Mouse (Mus musculus) midbrain, embryonic 13.5 days (tissue): ENCODE results near the gene Cntnap2. TPM values are rescaled to one million over a fixed set of nuclear protein-coding genes. Genes with fewer than 3 reads are reported as not detected.
"Not testable (repeated sequence)": the region's sequence is repeated elsewhere in the genome, so short reads cannot be mapped to it uniquely, and the experiment has no call there.

Experiments
- ATAC-seq: fragments of 200-750 bp; cut with Nextera tagmentation; 2 replicates; pipeline ENCODE4 v1.8.0; 2017; ENCODE audit warnings: mild to moderate bottlenecking, moderate TSS enrichment, moderate library complexity
- H3K27ac ChIP-seq: fragments of 300-500 bp; sonication (generic); 2 replicates; pipeline ENCODE4 v1.5.1; 2015; ENCODE audit warnings: inconsistent platforms, mild to moderate bottlenecking, moderate library complexity
- H3K27me3 ChIP-seq: fragments of 300-500 bp; sonication (generic); 2 replicates; pipeline ENCODE4 v1.6.1; 2015; ENCODE audit warnings: mild to moderate bottlenecking, inconsistent platforms
- H3K36me3 ChIP-seq: fragments of 300-500 bp; sonication (generic); 2 replicates; pipeline ENCODE4 v1.6.1; 2015; ENCODE audit warnings: mild to moderate bottlenecking, inconsistent platforms
- H3K4me1 ChIP-seq: fragments of 300-500 bp; sonication (generic); replicated peaks from 2 replicates; pipeline ENCODE4 v1.6.1; 2015; ENCODE audit warnings: inconsistent platforms
- H3K4me2 ChIP-seq: fragments of 300-500 bp; sonication (generic); replicated peaks from 2 replicates; pipeline ENCODE4 v1.6.1; 2015; ENCODE audit warnings: moderate library complexity, mild to moderate bottlenecking, inconsistent platforms
- H3K4me3 ChIP-seq: fragments of 300-500 bp; sonication (generic); replicated peaks from 2 replicates; pipeline ENCODE4 v1.5.1; 2015; ENCODE audit warnings: mild to moderate bottlenecking, inconsistent platforms
- H3K9ac ChIP-seq: fragments of 300-500 bp; sonication (generic); replicated peaks from 2 replicates; pipeline ENCODE4 v1.6.1; 2015; ENCODE audit warnings: mild to moderate bottlenecking, inconsistent platforms
- H3K9me3 ChIP-seq: fragments of 300-500 bp; sonication (generic); 2 replicates; pipeline ENCODE4 v1.6.1; 2016; ENCODE audit warnings: mild to moderate bottlenecking, inconsistent platforms
- WGBS: fragments of 180-500 bp; shearing (Covaris S2); methylation state at CpG from one replicate; pipeline ENCODE4 v1.1.7; 2015; 5-methylcytosine and 5-hydroxymethylcytosine counted together
- polyA plus RNA-seq: library from polyadenylated mRNA; unstranded; fragments of >200 nt; fragmentation: Nextera tagmentation; extraction: Ambion mirVana; gene quantifications from 2 replicates; pipeline ENCODE4 v1.2.1, GENCODE M21; 2015

Gene Cntnap2
- polyA plus RNA-seq, 1 experiment from 2014 or later: 72.9 TPM

DNA sequence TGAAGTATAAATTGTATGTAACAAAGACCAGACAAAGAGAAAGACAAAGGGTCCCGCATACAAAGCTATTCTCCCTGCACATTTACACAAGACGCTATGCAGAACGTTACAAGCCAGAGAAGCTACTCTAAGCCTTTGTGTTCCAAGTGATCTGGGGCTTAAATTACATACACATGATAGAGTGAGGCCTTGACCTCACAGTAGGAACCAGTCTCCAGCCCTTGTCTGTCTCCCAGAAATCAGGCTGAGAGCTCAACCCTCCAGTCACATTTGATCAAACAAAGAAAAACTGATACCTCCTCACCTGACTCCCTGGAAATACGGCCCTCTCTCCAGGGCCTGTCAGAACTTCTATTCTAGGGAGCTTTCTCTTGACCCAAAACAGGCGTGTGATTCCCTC lies 2122.2 kb downstream of the Cntnap2 start:
- WGBS: 50% methylated on average over 5 of the region's 5 CpGs
- not testable (repeated sequence) for H3K4me1 ChIP-seq, H3K9ac ChIP-seq, H3K4me3 ChIP-seq, H3K27me3 ChIP-seq, H3K36me3 ChIP-seq, H3K4me2 ChIP-seq, H3K9me3 ChIP-seq, H3K27ac ChIP-seq, ATAC-seq

GRCm38 (mm10) chr6:47182252-47182651 lies 2123.1 kb downstream of the Cntnap2 start:
- H3K9me3 ChIP-seq: no peaks in the 10 kb centered on the region
- no peak overlapping the region for H3K4me2 ChIP-seq
- H3K27ac ChIP-seq: no peak overlapping the region
- H3K9ac ChIP-seq: no peak overlapping the region
- no peaks in the 10 kb centered on the region for H3K4me1 ChIP-seq
- no peak for ATAC-seq
- no peaks in the 10 kb centered on the region for H3K27me3 ChIP-seq
- no peak overlapping the region for H3K4me3 ChIP-seq
- 83% methylated on average over 2 of the region's 2 CpGs for WGBS
- no peaks in the 10 kb centered on the region for H3K36me3 ChIP-seq

DNA sequence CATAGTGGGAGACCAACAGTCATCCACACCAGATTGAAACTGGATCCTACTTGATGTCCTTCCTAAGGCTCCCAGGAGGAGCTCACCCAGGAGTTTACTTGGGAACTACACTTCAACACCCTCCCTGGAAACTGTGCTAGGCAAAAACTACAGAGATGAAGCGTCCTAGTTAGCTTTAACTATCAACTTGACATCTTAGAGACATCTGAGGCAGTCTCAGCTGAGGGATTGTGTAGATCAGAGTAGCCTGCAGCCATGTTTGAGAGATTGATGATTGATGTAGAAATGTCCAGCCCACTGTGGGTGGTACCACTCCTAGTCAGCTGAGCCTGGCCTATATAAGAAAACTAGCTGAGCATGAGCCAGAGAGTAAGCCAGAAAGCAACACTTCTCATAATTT lies 2123.6 kb downstream of the Cntnap2 start:
- WGBS: 79% methylated on average over 1 of the region's 1 CpGs

DNA sequence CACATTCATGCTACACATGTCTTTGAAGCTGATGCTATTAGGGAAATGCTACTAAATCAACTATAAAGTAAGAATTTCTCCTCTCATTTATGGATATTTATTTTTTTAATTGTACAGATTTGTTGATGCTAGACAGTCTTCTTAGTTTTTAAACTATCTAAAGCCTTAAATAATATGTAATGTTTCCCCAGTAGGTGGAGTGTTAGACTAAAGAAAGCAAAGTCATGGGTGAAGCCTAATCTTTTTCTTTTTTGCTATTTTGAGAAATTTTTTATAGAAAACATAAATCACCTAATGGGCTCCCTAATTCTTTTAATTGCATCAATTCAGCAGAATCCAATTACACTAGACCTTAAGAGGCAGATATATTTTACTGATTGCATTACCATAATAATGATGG lies 2124.7 kb downstream of the Cntnap2 start:
- not testable (repeated sequence) for H3K9ac ChIP-seq, ATAC-seq, H3K9me3 ChIP-seq, H3K27me3 ChIP-seq, H3K4me2 ChIP-seq, H3K27ac ChIP-seq, H3K4me1 ChIP-seq, H3K4me3 ChIP-seq, H3K36me3 ChIP-seq

More for the DNA sequence above, 2123.6 kb downstream of the Cntnap2 start:
- no peaks in the 10 kb centered on the region for H3K36me3 ChIP-seq
- H3K4me3 ChIP-seq: no peak overlapping the region
- no peak for ATAC-seq
- no peaks in the 10 kb centered on the region for H3K27me3 ChIP-seq
- H3K27ac ChIP-seq: no peak overlapping the region
- no peaks in the 10 kb centered on the region for H3K9me3 ChIP-seq
- no peak overlapping the region for H3K9ac ChIP-seq
- no peak overlapping the region for H3K4me2 ChIP-seq
- H3K4me1 ChIP-seq: no peaks in the 10 kb centered on the region

DNA sequence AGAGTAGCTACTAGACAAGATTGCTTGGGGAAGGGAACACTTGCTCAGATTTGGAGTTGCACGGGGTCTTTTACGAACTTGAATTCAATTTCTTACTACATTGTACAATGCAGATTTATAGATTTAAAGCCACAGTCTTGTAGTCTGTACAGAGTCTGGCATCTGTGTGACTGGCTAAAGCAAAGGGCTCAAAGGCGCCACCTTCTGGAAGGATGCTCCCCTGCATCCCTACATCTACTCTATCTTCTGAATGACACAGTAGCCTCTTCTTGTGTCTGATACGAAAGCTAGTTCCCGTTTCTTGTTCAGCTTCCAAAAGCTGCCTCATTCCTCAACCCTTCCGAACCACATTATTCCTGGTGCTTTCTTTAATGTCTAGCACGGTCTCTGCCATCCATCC lies 2129.0 kb downstream of the Cntnap2 start:
- ATAC-seq: no peak
- Histone ChIP-seq H3K4me2 (no peak overlapping the region), H3K9me3 (no peaks in the 10 kb centered on the region), H3K36me3 (no peaks in the 10 kb centered on the region), H3K4me1 (peaks cover 9% of the 10 kb centered on the region; the same call in 1 of the 2 replicates), H3K4me3 (no peak overlapping the region), H3K9ac (no peak overlapping the region), H3K27ac (no peak overlapping the region), H3K27me3 (no peaks in the 10 kb centered on the region; the same call in 1 of the 2 replicates)
- WGBS: 67% methylated on average over 7 of the region's 7 CpGs

DNA sequence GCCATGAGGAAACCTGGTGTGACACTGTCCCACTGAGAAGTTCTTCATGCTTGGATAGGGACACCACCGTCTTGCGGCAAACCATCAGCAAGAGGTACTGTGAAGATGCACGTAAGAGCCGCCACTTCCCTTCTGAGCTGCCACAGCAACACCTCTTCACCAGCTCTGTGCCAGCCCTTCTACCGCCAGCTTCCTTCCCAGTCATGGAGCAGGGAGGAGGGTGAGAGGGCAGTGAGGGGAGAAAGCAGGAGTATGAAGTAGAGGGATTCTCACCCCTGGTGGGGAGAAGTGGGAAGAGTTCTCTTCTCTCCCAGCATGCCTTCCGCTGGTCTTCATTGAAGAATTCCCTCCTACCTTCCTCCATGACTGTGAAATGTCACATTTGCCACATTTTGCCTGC lies 2129.4 kb downstream of the Cntnap2 start:
- not testable (repeated sequence) for H3K4me1 ChIP-seq, H3K9ac ChIP-seq, ATAC-seq, H3K27me3 ChIP-seq, H3K9me3 ChIP-seq, H3K4me3 ChIP-seq, H3K36me3 ChIP-seq, H3K4me2 ChIP-seq, H3K27ac ChIP-seq
- WGBS: 91% methylated on average over 6 of the region's 6 CpGs

- no peaks in the 10 kb centered on the region for H3K36me3 ChIP-seq
These were observed 2131.1 kb downstream of the Cntnap2 start for GRCm38 (mm10) chr6:47190282-47190681.

DNA sequence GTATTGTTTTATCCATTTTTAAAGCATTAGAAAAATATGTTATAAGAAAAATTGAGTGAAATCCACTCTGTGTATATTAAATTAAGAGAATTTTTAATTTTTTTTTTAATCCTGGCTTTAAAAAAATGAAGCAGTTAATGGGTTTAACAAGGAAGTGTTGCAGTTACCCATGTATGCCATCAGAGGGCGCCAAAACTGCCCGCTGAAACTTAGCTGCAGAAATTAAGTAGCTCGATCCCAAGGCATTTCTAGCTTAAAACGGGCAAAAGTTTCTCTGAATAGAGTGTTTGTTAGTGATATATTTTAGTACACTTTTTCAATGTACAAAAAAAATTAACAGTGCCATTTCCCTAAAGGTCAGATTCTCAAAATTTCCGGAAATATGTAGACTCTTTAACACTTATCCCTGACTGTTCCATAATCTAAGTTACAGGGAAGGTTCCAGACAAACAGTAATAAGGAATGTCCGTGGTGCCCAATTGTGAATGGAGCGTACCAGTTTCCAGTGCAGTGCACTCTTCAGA lies 2132.2 kb downstream of the Cntnap2 start:
- H3K4me2 ChIP-seq: no peak overlapping the region
- H3K27ac ChIP-seq: no peak overlapping the region
- peaks cover 9% of the 10 kb centered on the region; the same call in 1 of the 2 replicates for H3K4me1 ChIP-seq
- no peaks in the 10 kb centered on the region for H3K9me3 ChIP-seq
- ATAC-seq: no peak
- H3K9ac ChIP-seq: no peak overlapping the region
- H3K27me3 ChIP-seq: no peaks in the 10 kb centered on the region; the same call in 1 of the 2 replicates
- no peak overlapping the region for H3K4me3 ChIP-seq
- WGBS: 17% methylated on average over 7 of the region's 7 CpGs
- H3K36me3 ChIP-seq: no peaks in the 10 kb centered on the region

More at GRCm38 (mm10) chr6:47190282-47190681, 2131.1 kb downstream of the Cntnap2 start:
- Histone ChIP-seq H3K9me3 (no peaks in the 10 kb centered on the region), H3K4me1 (peaks cover 9% of the 10 kb centered on the region; the same call in 1 of the 2 replicates), H3K4me3 (no peak overlapping the region), H3K9ac (no peak overlapping the region), H3K27ac (no peak overlapping the region), H3K4me2 (no peak overlapping the region), H3K27me3 (no peaks in the 10 kb centered on the region; the same call in 1 of the 2 replicates)
- WGBS: 76% methylated on average over 7 of the region's 7 CpGs
- ATAC-seq: no peak

DNA sequence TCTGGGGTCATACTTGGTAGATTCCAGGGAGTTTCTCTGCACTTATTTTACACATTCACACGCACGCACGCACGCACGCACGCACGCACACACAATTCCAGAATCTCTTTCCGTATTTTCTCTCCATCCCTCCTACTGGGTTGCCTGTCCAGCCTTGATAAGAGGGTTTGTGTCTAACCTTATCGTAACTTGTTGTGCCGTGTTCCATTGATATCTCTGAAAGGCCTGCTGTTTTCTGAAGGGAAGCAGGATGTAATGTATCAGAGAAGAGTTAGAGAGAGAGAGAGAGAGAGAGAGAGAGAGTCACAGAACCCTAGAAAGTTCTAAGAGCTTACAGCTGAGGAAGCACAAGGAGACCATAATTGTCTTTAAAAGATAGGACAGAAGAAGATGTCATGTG lies 2132.8 kb downstream of the Cntnap2 start:
- no peak for ATAC-seq
- H3K4me2 ChIP-seq: no peak overlapping the region
- H3K36me3 ChIP-seq: no peaks in the 10 kb centered on the region
- no peak overlapping the region for H3K4me3 ChIP-seq
- no peaks in the 10 kb centered on the region; the same call in 1 of the 2 replicates for H3K27me3 ChIP-seq
- H3K9ac ChIP-seq: no peak overlapping the region
- H3K4me1 ChIP-seq: peaks cover 10% of the 10 kb centered on the region; the same call in 1 of the 2 replicates
- no peaks in the 10 kb centered on the region for H3K9me3 ChIP-seq
- H3K27ac ChIP-seq: no peak overlapping the region
- 81% methylated on average over 10 of the region's 10 CpGs for WGBS

DNA sequence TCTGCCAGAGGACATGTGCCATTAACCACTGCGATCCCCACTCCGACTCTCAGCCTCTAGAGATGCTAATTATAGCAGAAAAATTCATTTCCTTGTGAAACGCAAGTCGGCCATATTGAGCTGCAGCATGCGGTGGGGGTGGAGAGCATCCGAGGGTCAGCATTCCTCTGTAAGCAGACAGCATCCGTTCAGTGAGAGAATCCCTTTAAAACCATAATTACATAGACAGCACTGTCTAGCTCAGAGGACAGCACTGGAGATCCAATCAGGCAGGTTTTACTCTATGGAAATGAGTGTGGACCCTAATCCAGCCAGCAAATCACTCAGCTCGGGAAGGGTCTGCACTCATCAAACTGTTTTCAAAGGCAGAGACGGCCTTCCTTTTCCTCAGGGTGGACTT lies 2133.3 kb downstream of the Cntnap2 start:
- Histone ChIP-seq H3K36me3 (no peaks in the 10 kb centered on the region), H3K27ac (no peak overlapping the region), H3K9ac (no peak overlapping the region), H3K4me2 (no peak overlapping the region), H3K27me3 (no peaks in the 10 kb centered on the region; the same call in 1 of the 2 replicates), H3K4me1 (peaks cover 16% of the 10 kb centered on the region), H3K4me3 (no peak overlapping the region), H3K9me3 (no peaks in the 10 kb centered on the region)
- 56% methylated on average over 9 of the region's 9 CpGs for WGBS
- ATAC-seq: peak; percentile 59

DNA sequence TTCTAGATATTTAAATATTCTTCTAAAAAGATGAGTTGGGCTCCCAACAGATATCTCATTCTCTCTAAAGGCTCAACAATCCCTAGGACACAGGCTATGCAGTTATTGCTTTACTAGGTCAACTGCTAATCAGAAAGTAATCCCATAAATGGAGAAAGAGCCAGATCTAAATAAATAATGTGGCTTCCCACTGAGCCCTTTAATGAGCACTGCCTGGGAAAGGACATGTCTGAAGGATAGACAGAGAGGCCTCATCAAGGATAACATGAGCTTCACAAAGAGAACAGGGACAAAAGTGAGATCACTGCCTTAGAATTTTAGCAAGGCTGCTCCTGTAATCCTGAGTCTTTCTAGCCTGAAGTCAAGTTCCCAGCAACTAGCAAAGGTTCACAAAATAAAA lies 2138.4 kb downstream of the Cntnap2 start:
- 0 out of 2 replicates have a peak, but pooled peaks have one; percentile 50 for ATAC-seq
- Histone ChIP-seq H3K27ac (no peak overlapping the region), H3K9me3 (no peaks in the 10 kb centered on the region), H3K4me2 (no peak overlapping the region), H3K36me3 (no peaks in the 10 kb centered on the region), H3K4me3 (no peak overlapping the region), H3K9ac (no peak overlapping the region), H3K4me1 (peaks cover 13% of the 10 kb centered on the region), H3K27me3 (no peaks in the 10 kb centered on the region)

- H3K4me1 ChIP-seq: peaks cover 12% of the 10 kb centered on the region
- no peak overlapping the region for H3K4me2 ChIP-seq
- no peaks in the 10 kb centered on the region for H3K36me3 ChIP-seq
- no peak for ATAC-seq
- no peak overlapping the region for H3K27ac ChIP-seq
- no peaks in the 10 kb centered on the region for H3K27me3 ChIP-seq
- H3K9me3 ChIP-seq: no peaks in the 10 kb centered on the region
- H3K9ac ChIP-seq: no peak overlapping the region
- no peak overlapping the region for H3K4me3 ChIP-seq
These were observed 2141.5 kb downstream of the Cntnap2 start for GRCm38 (mm10) chr6:47200671-47201070.

- H3K36me3 ChIP-seq: no peaks in the 10 kb centered on the region
- no peaks in the 10 kb centered on the region for H3K9me3 ChIP-seq
- WGBS: 89% methylated on average over 1 of the region's 1 CpGs
- no peak overlapping the region for H3K9ac ChIP-seq
- no peaks in the 10 kb centered on the region for H3K4me1 ChIP-seq
- ATAC-seq: no peak
- no peak overlapping the region for H3K27ac ChIP-seq
- H3K4me2 ChIP-seq: no peak overlapping the region
- H3K27me3 ChIP-seq: no peaks in the 10 kb centered on the region
- H3K4me3 ChIP-seq: no peak overlapping the region
These were observed 2148.9 kb downstream of the Cntnap2 start for GRCm38 (mm10) chr6:47208031-47208430.
